Mouse (Mus musculus): ENCODE results near the gene Zbtb4. TPM values are rescaled to one million over a fixed set of nuclear protein-coding genes. Genes with fewer than 3 reads are reported as not detected.

The Zbtb4 gene
- total and polyA plus RNA-seq, 2 experiments from 2014 or later, result 2.9 to 21.2 TPM

GRCm38 (mm10) chr11:69775716-69776115, 10.0 kb downstream of the Zbtb4 start:
- Histone ChIP-seq H3K9me3 (replicated peaks; ENCODE audit: control insufficient read depth, low read length) (no peaks in the 10 kb centered on the region), H3K4me3 (ENCODE audit: low read depth, low read length) (no peak overlapping the region), H3K36me3 (replicated peaks; ENCODE audit: control insufficient read depth, insufficient read depth, low read length) (peaks cover 26% of the 10 kb centered on the region), H3K9ac (replicated peaks; ENCODE audit: low read depth, low read length) (no peak overlapping the region), H3K27me3 (ENCODE audit: control insufficient read depth, insufficient read depth, low read length) (no peaks in the 10 kb centered on the region), H3K27ac (ENCODE audit: low read depth) (no peak overlapping the region), H3K4me1 (ENCODE audit: control insufficient read depth, insufficient read depth) (0 out of 2 replicates have a peak, but pooled peaks cover 3% of the 10 kb centered on the region), H3K4me2 (ENCODE audit: low read depth, low read length) (no peak overlapping the region)
- ATAC-seq (ENCODE audit: insufficient read depth, low read depth), result no peak
- 63% methylated on average over 10 of the region's 10 CpGs for WGBS
- TF ChIP-seq CTCF (IDR thresholded peaks at IDR 0.05; ENCODE audit: low read depth), result no peak
- no peak for TF ChIP-seq EP300 (IDR thresholded peaks at IDR 0.05; ENCODE audit: low read depth)
- DNase-seq (ENCODE audit: low spot score), result no peak

GRCm38 (mm10) chr11:69776488-69776887, 10.8 kb downstream of the Zbtb4 start:
- H3K27ac ChIP-seq (ENCODE audit: low read depth), result no peak overlapping the region
- no peak overlapping the region for H3K4me2 ChIP-seq (ENCODE audit: low read depth, low read length)
- DNase-seq (ENCODE audit: low spot score) (no peak), ATAC-seq (ENCODE audit: insufficient read depth, low read depth) (no peak)
- TF ChIP-seq CTCF (IDR thresholded peaks at IDR 0.05; ENCODE audit: low read depth) (no peak), EP300 (IDR thresholded peaks at IDR 0.05; ENCODE audit: low read depth) (no peak)
- no peak overlapping the region for H3K4me3 ChIP-seq (ENCODE audit: low read depth, low read length)
- no peak overlapping the region for H3K9ac ChIP-seq (replicated peaks; ENCODE audit: low read depth, low read length)
- WGBS, result 87% methylated on average over 20 of the region's 20 CpGs
- H3K9me3 ChIP-seq (replicated peaks; ENCODE audit: control insufficient read depth, low read length), result no peaks in the 10 kb centered on the region
- 0 out of 2 replicates have a peak, but pooled peaks cover 3% of the 10 kb centered on the region for H3K4me1 ChIP-seq (ENCODE audit: control insufficient read depth, insufficient read depth)
- no peaks in the 10 kb centered on the region for H3K27me3 ChIP-seq (ENCODE audit: control insufficient read depth, insufficient read depth, low read length)
- H3K36me3 ChIP-seq (replicated peaks; ENCODE audit: control insufficient read depth, insufficient read depth, low read length), result peaks cover 26% of the 10 kb centered on the region

- Histone ChIP-seq H3K9ac (replicated peaks; ENCODE audit: low read depth, low read length) (no peak overlapping the region), H3K4me2 (ENCODE audit: low read depth, low read length) (no peak overlapping the region), H3K4me1 (ENCODE audit: control insufficient read depth, insufficient read depth) (0 out of 2 replicates have a peak, but pooled peaks cover 3% of the 10 kb centered on the region), H3K4me3 (ENCODE audit: low read depth, low read length) (no peak overlapping the region), H3K27me3 (ENCODE audit: control insufficient read depth, insufficient read depth, low read length) (no peaks in the 10 kb centered on the region), H3K9me3 (replicated peaks; ENCODE audit: control insufficient read depth, low read length) (no peaks in the 10 kb centered on the region), H3K27ac (ENCODE audit: low read depth) (no peak overlapping the region), H3K36me3 (replicated peaks; ENCODE audit: control insufficient read depth, insufficient read depth, low read length) (peaks cover 23% of the 10 kb centered on the region)
- ATAC-seq (ENCODE audit: insufficient read depth, low read depth) (no peak), DNase-seq (ENCODE audit: low spot score) (no peak)
- TF ChIP-seq CTCF (IDR thresholded peaks at IDR 0.05; ENCODE audit: low read depth) (no peak), EP300 (IDR thresholded peaks at IDR 0.05; ENCODE audit: low read depth) (no peak)
- 59% methylated on average over 26 of the region's 26 CpGs for WGBS
Observed at GRCm38 (mm10) chr11:69777504-69778257, 12.0 kb downstream of the Zbtb4 start.

- TF ChIP-seq EP300 (IDR thresholded peaks at IDR 0.05; ENCODE audit: low read depth) (no peak), CTCF (IDR thresholded peaks at IDR 0.05; ENCODE audit: low read depth) (no peak)
- Histone ChIP-seq H3K4me3 (ENCODE audit: low read depth, low read length) (no peak overlapping the region), H3K9me3 (replicated peaks; ENCODE audit: control insufficient read depth, low read length) (no peaks in the 10 kb centered on the region), H3K27me3 (ENCODE audit: control insufficient read depth, insufficient read depth, low read length) (no peaks in the 10 kb centered on the region), H3K4me2 (ENCODE audit: low read depth, low read length) (no peak overlapping the region), H3K27ac (ENCODE audit: low read depth) (no peak overlapping the region), H3K4me1 (ENCODE audit: control insufficient read depth, insufficient read depth) (0 out of 2 replicates have a peak, but pooled peaks cover 3% of the 10 kb centered on the region), H3K9ac (replicated peaks; ENCODE audit: low read depth, low read length) (no peak overlapping the region), H3K36me3 (replicated peaks; ENCODE audit: control insufficient read depth, insufficient read depth, low read length) (peaks cover 18% of the 10 kb centered on the region)
- 59% methylated on average over 23 of the region's 23 CpGs for WGBS
- DNase-seq (ENCODE audit: low spot score), result no peak
- ATAC-seq (ENCODE audit: insufficient read depth, low read depth), result no peak
Observed at GRCm38 (mm10) chr11:69778258-69778982, 12.7 kb downstream of the Zbtb4 start.

- TF ChIP-seq CTCF (IDR thresholded peaks at IDR 0.05; ENCODE audit: low read depth) (no peak), EP300 (IDR thresholded peaks at IDR 0.05; ENCODE audit: low read depth) (no peak)
- no peak overlapping the region for H3K4me2 ChIP-seq (ENCODE audit: low read depth, low read length)
Observed at GRCm38 (mm10) chr11:69778985-69779384, 13.3 kb downstream of the Zbtb4 start.

More at GRCm38 (mm10) chr11:69778985-69779384, 13.3 kb downstream of the Zbtb4 start:
- Histone ChIP-seq H3K36me3 (replicated peaks; ENCODE audit: control insufficient read depth, insufficient read depth, low read length) (peaks cover 18% of the 10 kb centered on the region), H3K9me3 (replicated peaks; ENCODE audit: control insufficient read depth, low read length) (no peaks in the 10 kb centered on the region), H3K9ac (replicated peaks; ENCODE audit: low read depth, low read length) (no peak overlapping the region), H3K4me1 (ENCODE audit: control insufficient read depth, insufficient read depth) (0 out of 2 replicates have a peak, but pooled peaks cover 3% of the 10 kb centered on the region), H3K27me3 (ENCODE audit: control insufficient read depth, insufficient read depth, low read length) (no peaks in the 10 kb centered on the region), H3K27ac (ENCODE audit: low read depth) (no peak overlapping the region), H3K4me3 (ENCODE audit: low read depth, low read length) (no peak overlapping the region)
- 60% methylated on average over 7 of the region's 7 CpGs for WGBS
- ATAC-seq (ENCODE audit: insufficient read depth, low read depth) (peak; percentile 24; the same call in 1 of the 2 replicates), DNase-seq (ENCODE audit: low spot score) (no peak)

Measured in heart, postnatal 0 days (tissue).